Mouse (Mus musculus): ENCODE measurements around the gene Nup160.
A peak's percentile ranks its signal among the peaks of the same experiment; 100 is the strongest.

Gene Nup160

GRCm38 (mm10) chr2:90666591-90667387, 10.2 kb upstream of the Nup160 start:
- no peak for DNase-seq

GRCm38 (mm10) chr2:90667388-90668265, 9.4 kb upstream of the Nup160 start:
- no peak for DNase-seq

- no peak for DNase-seq
Observed at GRCm38 (mm10) chr2:90670343-90670742, 6.7 kb upstream of the Nup160 start.

GRCm38 (mm10) chr2:90673339-90673738, 3.7 kb upstream of the Nup160 start:
- no peak for DNase-seq

- DNase-seq = no peak
Observed at GRCm38 (mm10) chr2:90674555-90674954, 2.5 kb upstream of the Nup160 start.

GRCm38 (mm10) chr2:90675488-90675887, 1.5 kb upstream of the Nup160 start:
- no peak for DNase-seq

GRCm38 (mm10) chr2:90678256-90679060, 1.4 kb downstream of the Nup160 start:
- no peak for DNase-seq

- DNase-seq = peak; percentile 88
Observed at GRCm38 (mm10) chr2:90679061-90679810, 2.2 kb downstream of the Nup160 start.

GRCm38 (mm10) chr2:90700943-90701342, 23.9 kb downstream of the Nup160 start:
- DNase-seq = no peak

- no peak for DNase-seq
Observed at GRCm38 (mm10) chr2:90708548-90708947, 31.5 kb downstream of the Nup160 start.

- no peak for DNase-seq
Observed at GRCm38 (mm10) chr2:90715555-90716092, 38.6 kb downstream of the Nup160 start.

- DNase-seq = no peak
Observed at GRCm38 (mm10) chr2:90717366-90717765, 40.4 kb downstream of the Nup160 start.

- DNase-seq = no peak
Observed at GRCm38 (mm10) chr2:90717948-90718347, 40.9 kb downstream of the Nup160 start.

GRCm38 (mm10) chr2:90726818-90727217, 49.8 kb downstream of the Nup160 start:
- no peak for DNase-seq

GRCm38 (mm10) chr2:90735326-90735725, 58.3 kb downstream of the Nup160 start:
- DNase-seq = no peak

- no peak for DNase-seq
Observed at GRCm38 (mm10) chr2:90738801-90739200, 61.8 kb downstream of the Nup160 start.

GRCm38 (mm10) chr2:90739327-90739726, 62.3 kb downstream of the Nup160 start:
- no peak for DNase-seq

- no peak for DNase-seq
Observed at GRCm38 (mm10) chr2:90739921-90740320, 62.9 kb downstream of the Nup160 start.

- DNase-seq = peak; percentile 24
Observed at GRCm38 (mm10) chr2:90744285-90745052, 67.5 kb downstream of the Nup160 start.

- peak; percentile 98 for DNase-seq
Observed at GRCm38 (mm10) chr2:90745053-90745678, 68.2 kb downstream of the Nup160 start, which contains the start of gene Fnbp4. TSS of gene Fnbp4 (plus strand) at chr2:90745370.

Measured in cerebellum, adult 8-10 months (tissue).